Mouse (Mus musculus): ENCODE results near the gene Plb1.

- no peak for TF ChIP-seq POLR2A (IDR thresholded peaks at IDR 0.05; ENCODE audit: low read depth, low read length)
- peak; percentile 64; the same call in 1 of the 2 replicates for TF ChIP-seq CTCF (IDR thresholded peaks at IDR 0.05; ENCODE audit: extremely low read depth, insufficient read length, insufficient replicate concordance, low read depth, low read length)
Measured at GRCm38 (mm10) chr5:32204653-32205052, 27.9 kb upstream of the Plb1 start.

Data from small intestine, adult 2 months (tissue).